Mouse (Mus musculus): ENCODE data around the gene H2-Eb1. TPM values are rescaled to one million over a fixed set of nuclear protein-coding genes. Genes with fewer than 3 reads are reported as not detected.
A peak's percentile ranks its signal among the peaks of the same experiment; 100 is the strongest.
"Not testable (repeated sequence)": the region's sequence is repeated elsewhere in the genome, so short reads cannot be mapped to it uniquely, and the experiment has no call there.

H2-Eb1 gene
- polyA plus RNA-seq, 1 experiment from 2014 or later: 5.0 TPM

DNA sequence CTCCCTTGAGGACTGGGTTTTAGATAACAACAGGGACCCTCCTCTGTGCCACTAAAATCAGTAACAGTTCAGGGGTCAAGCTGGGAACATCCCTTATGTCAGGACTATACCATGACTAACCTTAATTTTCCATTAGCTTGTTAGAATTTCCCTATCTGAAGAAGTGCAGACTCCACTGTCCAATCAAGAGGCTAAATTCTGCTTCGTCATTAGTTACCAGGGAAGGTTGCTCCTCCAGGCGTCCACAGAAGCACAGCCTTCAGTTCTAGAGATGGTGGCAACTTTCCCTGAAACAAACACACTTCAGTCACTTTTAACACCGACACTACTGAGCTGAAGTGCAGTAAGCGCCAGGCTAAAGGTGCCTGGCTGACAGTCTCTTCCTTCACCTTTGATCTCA lies 916 bp upstream of the H2-Eb1 start:
- 0 out of 2 replicates have a peak, but pooled peaks have one; percentile 41 for ATAC-seq (ENCODE audit: insufficient number of reproducible peaks, low FRiP score, low TSS enrichment, low read depth)
- 0 out of 2 replicates have a peak, but pooled peaks cover 5% of the 10 kb centered on the region for H3K4me1 ChIP-seq
- H3K27me3 ChIP-seq: no peaks in the 10 kb centered on the region; the same call in 1 of the 2 replicates
- no peaks in the 10 kb centered on the region for H3K36me3 ChIP-seq
- no peak overlapping the region for H3K9ac ChIP-seq
- H3K4me3 ChIP-seq (replicated peaks): no peak overlapping the region
- 17% methylated on average over 4 of the region's 4 CpGs for WGBS
- H3K9me3 ChIP-seq (replicated peaks): no peaks in the 10 kb centered on the region
- no peak overlapping the region for H3K27ac ChIP-seq (replicated peaks)
- no peak overlapping the region for H3K4me2 ChIP-seq (replicated peaks)

DNA sequence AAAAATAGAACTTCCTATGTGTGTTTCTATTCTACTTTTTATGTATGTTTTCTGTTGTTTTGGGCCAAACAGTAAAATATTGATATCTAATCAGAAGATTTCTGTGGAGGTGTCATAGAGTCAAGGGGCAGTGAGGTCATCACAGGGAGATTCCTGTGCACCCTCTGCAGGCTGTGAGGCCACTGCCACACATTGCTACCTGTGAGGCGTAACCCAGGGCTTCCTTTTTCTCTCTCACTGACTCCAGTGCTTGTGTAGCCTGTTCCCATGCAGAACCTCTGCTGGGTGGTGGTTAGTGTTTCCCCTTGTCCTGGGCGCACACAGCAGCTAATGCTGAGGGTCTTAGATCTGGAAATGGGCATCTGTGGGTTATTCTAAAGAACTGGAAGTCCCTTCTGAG lies 740 bp downstream of the H2-Eb1 start:
- no peak for ATAC-seq (ENCODE audit: insufficient number of reproducible peaks, low FRiP score, low TSS enrichment, low read depth)
- H3K4me3 ChIP-seq (replicated peaks): no peak overlapping the region
- H3K9me3 ChIP-seq (replicated peaks): no peaks in the 10 kb centered on the region
- H3K4me2 ChIP-seq (replicated peaks): no peak overlapping the region
- 0 out of 2 replicates have a peak, but pooled peaks cover 8% of the 10 kb centered on the region for H3K4me1 ChIP-seq
- 76% methylated on average over 2 of the region's 2 CpGs for WGBS
- no peak overlapping the region for H3K27ac ChIP-seq (replicated peaks)
- no peaks in the 10 kb centered on the region for H3K36me3 ChIP-seq
- no peak overlapping the region for H3K9ac ChIP-seq
- no peaks in the 10 kb centered on the region; the same call in 1 of the 2 replicates for H3K27me3 ChIP-seq

DNA sequence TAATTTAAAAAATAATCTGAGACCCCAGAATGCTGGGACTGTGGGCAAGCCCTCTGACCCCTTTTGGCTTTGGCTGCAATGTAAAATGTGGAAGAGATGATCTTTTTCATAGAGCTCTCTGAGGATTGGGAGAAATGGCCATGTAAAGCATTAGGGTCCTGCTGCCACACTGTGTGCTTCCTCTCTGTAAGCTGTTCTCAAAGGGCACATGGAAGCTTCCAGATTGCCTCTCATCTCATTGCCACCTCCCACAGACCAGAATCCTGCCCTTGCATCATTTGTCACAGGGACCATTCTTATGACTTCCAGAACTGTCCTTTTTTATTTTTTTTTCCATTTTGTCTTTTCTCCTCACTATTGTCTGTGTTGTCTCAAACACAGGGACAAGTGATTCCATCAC lies 1.5 kb downstream of the H2-Eb1 start:
- H3K27ac ChIP-seq (replicated peaks): no peak overlapping the region
- 0 out of 2 replicates have a peak, but pooled peaks cover 8% of the 10 kb centered on the region for H3K4me1 ChIP-seq
- no peaks in the 10 kb centered on the region for H3K36me3 ChIP-seq
- no peaks in the 10 kb centered on the region for H3K9me3 ChIP-seq (replicated peaks)
- no peak overlapping the region for H3K4me2 ChIP-seq (replicated peaks)
- H3K9ac ChIP-seq: no peak overlapping the region
- ATAC-seq (ENCODE audit: insufficient number of reproducible peaks, low FRiP score, low TSS enrichment, low read depth): no peak
- no peaks in the 10 kb centered on the region; the same call in 1 of the 2 replicates for H3K27me3 ChIP-seq
- no peak overlapping the region for H3K4me3 ChIP-seq (replicated peaks)

DNA sequence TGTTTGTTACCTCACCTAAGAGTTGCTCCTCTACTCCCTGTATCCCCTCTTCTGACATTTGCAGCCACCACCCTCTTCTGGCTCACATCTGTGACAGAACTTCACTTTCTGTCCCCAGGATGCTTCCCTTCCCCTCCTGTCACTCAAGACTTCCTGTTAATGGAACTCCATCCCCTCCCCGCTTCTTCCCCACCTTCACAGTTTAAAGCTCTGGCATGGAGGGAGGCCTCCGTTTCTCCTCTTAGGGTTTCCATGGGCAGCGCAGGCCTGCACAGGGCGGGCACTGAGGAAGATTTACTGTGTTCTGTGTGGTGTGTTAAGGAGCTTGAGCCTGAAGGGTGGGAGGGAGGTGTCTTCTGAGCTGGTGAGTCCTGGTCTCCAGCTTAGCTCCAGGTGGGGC lies 2.5 kb downstream of the H2-Eb1 start:
- Histone ChIP-seq H3K9me3 (replicated peaks) (no peaks in the 10 kb centered on the region), H3K4me1 (0 out of 2 replicates have a peak, but pooled peaks cover 8% of the 10 kb centered on the region), H3K27me3 (no peaks in the 10 kb centered on the region; the same call in 1 of the 2 replicates), H3K36me3 (no peaks in the 10 kb centered on the region), H3K9ac (no peak overlapping the region), H3K4me2 (replicated peaks) (no peak overlapping the region), H3K4me3 (replicated peaks) (no peak overlapping the region), H3K27ac (replicated peaks) (no peak overlapping the region)
- 71% methylated on average over 4 of the region's 4 CpGs for WGBS
- no peak for ATAC-seq (ENCODE audit: insufficient number of reproducible peaks, low FRiP score, low TSS enrichment, low read depth)

DNA sequence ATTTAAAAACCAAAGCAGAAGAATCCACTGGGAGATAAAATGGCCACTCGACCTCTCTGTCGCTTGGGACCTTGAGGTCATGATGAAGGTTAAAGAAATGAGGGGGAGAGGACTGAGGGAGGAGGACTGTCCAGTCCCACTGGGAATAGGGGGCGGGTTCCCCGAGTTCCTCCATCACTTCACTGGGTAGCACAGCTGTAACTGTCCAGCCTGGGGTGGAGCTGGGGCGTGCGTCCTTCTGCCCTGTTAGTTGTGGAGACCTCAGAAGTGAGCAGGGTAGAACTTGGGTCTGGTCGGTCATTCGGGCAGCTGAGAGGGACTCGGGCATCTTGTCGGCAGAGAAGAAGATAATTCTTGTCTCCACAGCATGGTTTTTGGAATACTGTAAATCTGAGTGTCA lies 3.6 kb downstream of the H2-Eb1 start:
- no peaks in the 10 kb centered on the region for H3K36me3 ChIP-seq
- H3K4me2 ChIP-seq (replicated peaks): peak overlapping the region; percentile 74
- no peaks in the 10 kb centered on the region for H3K9me3 ChIP-seq (replicated peaks)
- WGBS: 35% methylated on average over 10 of the region's 10 CpGs
- H3K4me1 ChIP-seq: 0 out of 2 replicates have a peak, but pooled peaks cover 8% of the 10 kb centered on the region
- ATAC-seq (ENCODE audit: insufficient number of reproducible peaks, low FRiP score, low TSS enrichment, low read depth): no peak
- no peaks in the 10 kb centered on the region; the same call in 1 of the 2 replicates for H3K27me3 ChIP-seq
- H3K9ac ChIP-seq: peak overlapping the region; percentile 57; the same call in 1 of the 2 replicates
- H3K4me3 ChIP-seq (replicated peaks): peak overlapping the region; percentile 64
- H3K27ac ChIP-seq (replicated peaks): no peak overlapping the region

DNA sequence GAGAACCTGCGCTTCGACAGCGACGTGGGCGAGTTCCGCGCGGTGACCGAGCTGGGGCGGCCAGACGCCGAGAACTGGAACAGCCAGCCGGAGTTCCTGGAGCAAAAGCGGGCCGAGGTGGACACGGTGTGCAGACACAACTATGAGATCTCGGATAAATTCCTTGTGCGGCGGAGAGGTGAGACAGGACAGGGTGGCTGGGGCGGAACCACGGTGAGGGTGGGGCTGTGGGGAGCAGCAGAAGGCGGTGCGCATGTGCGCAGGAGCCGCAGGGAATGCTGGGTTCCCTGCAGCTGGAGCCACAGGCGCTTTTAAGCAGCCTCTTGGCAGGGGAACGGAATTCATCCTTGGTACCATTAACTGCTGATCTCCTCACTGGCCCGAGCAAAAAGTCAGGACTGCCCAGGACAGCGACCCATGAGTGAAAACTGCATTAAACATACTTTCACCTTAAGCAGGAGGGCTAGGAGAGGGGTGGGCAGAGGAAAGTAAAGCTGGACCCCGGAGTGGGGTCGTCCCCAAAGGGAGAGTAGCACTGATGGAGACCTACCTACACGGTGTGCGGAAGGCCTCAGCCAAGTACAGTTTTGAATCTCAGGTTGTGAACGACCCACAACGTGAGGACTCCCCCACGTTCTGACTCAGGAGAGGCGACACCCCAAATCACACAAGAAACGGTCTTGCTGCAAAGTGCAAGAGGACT lies 4.2 kb downstream of the H2-Eb1 start:
- Histone ChIP-seq H3K4me2 (replicated peaks) (peak overlapping the region; percentile 74), H3K27ac (replicated peaks) (0 out of 2 replicates have a peak overlapping the region, but pooled peaks have one; percentile 44), H3K9ac (peak overlapping the region; percentile 57; the same call in 1 of the 2 replicates), H3K27me3 (no peaks in the 10 kb centered on the region; the same call in 1 of the 2 replicates), H3K4me3 (replicated peaks) (peak overlapping the region; percentile 64), H3K4me1 (0 out of 2 replicates have a peak, but pooled peaks cover 8% of the 10 kb centered on the region), H3K36me3 (no peaks in the 10 kb centered on the region), H3K9me3 (replicated peaks) (no peaks in the 10 kb centered on the region)
- 19% methylated on average over 38 of the region's 38 CpGs for WGBS
- peak; percentile 80 for ATAC-seq (ENCODE audit: insufficient number of reproducible peaks, low FRiP score, low TSS enrichment, low read depth)

DNA sequence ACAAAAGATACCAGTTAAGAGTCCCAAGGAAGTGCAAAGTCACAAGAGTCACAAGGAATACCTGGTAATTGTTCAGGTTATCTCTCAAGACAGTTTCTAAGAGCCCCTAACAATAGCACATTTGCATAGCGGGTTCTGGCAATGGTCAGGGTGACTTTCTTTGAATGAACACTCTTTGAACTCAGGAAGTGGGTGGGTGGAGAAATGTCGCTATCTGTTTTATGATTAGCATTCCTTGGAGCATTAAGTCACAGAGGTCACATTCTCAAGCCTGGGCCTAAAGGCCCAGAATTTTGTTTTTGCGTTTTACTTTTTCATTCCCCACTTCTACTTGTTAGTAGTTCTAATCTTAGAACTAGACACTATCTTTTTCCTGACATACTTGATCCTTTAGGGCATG lies 4.9 kb downstream of the H2-Eb1 start:
- H3K4me1 ChIP-seq; H3K4me2 ChIP-seq (replicated peaks); H3K27me3 ChIP-seq; H3K36me3 ChIP-seq; H3K27ac ChIP-seq (replicated peaks); H3K9me3 ChIP-seq (replicated peaks); H3K4me3 ChIP-seq (replicated peaks); ATAC-seq (ENCODE audit: insufficient number of reproducible peaks, low FRiP score, low TSS enrichment, low read depth); H3K9ac ChIP-seq: not testable (repeated sequence)
- 86% methylated on average over 3 of the region's 3 CpGs for WGBS

DNA sequence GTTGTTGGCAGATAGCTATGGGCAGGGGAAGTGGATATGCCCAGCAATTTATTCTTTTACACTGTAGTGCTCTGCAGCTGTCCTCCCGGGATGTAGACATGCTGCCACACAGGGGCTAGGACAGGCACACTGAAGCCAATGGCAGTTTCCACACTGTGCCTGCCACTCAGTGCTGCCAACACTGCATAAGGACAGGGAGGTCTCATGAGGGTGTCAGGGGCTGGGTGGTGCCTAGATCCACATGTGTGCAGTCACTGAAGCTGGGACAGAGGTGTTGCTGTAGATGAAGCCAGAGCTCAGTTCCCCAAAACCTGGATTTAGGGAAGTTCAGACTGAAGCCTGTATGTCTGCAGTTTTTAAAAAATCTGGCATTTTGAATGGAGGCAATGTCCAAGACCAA lies 6.5 kb downstream of the H2-Eb1 start:
- no peak for ATAC-seq (ENCODE audit: insufficient number of reproducible peaks, low FRiP score, low TSS enrichment, low read depth)
- H3K27me3 ChIP-seq: peaks cover 3% of the 10 kb centered on the region; the same call in 1 of the 2 replicates
- H3K27ac ChIP-seq (replicated peaks): no peak overlapping the region
- H3K36me3 ChIP-seq: no peaks in the 10 kb centered on the region
- H3K9me3 ChIP-seq (replicated peaks): no peaks in the 10 kb centered on the region
- H3K9ac ChIP-seq: no peak overlapping the region
- H3K4me3 ChIP-seq (replicated peaks): no peak overlapping the region
- H3K4me2 ChIP-seq (replicated peaks): no peak overlapping the region
- 88% methylated on average over 1 of the region's 1 CpGs for WGBS
- 0 out of 2 replicates have a peak, but pooled peaks cover 8% of the 10 kb centered on the region for H3K4me1 ChIP-seq

DNA sequence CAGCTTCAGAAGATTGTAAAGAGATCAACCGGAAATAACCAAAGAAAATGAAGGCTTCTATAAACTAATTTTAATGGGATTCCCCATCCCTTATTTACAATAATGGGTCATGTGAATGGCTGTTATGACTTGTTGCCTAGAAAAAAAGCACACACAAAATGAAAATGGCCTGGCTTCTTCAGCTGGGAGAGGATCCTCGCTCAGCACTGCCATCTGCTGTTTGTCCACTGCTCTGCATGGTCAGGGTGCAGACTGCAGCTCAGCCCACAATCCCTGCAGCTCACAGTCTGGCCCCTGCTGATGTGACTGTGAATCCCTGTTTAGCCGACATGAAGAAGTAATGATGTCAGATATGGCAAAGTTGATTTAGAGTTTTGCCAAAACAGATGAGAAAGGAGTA lies 7.7 kb downstream of the H2-Eb1 start:
- Histone ChIP-seq H3K27ac (replicated peaks) (no peak overlapping the region), H3K4me2 (replicated peaks) (no peak overlapping the region), H3K36me3 (no peaks in the 10 kb centered on the region), H3K9me3 (replicated peaks) (no peaks in the 10 kb centered on the region), H3K27me3 (peaks cover 3% of the 10 kb centered on the region; the same call in 1 of the 2 replicates), H3K9ac (no peak overlapping the region), H3K4me1 (0 out of 2 replicates have a peak, but pooled peaks cover 8% of the 10 kb centered on the region), H3K4me3 (replicated peaks) (no peak overlapping the region)
- 33% methylated on average over 3 of the region's 3 CpGs for WGBS
- no peak for ATAC-seq (ENCODE audit: insufficient number of reproducible peaks, low FRiP score, low TSS enrichment, low read depth)

DNA sequence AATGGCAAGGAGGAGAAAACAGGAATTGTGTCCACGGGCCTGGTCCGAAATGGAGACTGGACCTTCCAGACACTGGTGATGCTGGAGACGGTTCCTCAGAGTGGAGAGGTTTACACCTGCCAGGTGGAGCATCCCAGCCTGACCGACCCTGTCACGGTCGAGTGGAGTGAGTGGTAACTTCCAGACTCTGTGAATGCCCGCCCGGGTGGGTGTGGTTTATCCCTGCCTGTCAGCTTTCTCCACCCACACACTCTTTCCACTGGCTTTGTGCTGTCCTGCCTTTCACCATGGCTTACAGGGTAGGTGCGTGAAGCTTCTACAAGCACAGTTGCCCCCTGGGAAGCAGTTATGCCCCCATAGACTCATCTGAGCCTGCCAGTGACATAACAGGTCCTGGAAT lies 8.6 kb downstream of the H2-Eb1 start:
- WGBS: 67% methylated on average over 9 of the region's 9 CpGs
- Histone ChIP-seq H3K27me3 (peaks cover 3% of the 10 kb centered on the region; the same call in 1 of the 2 replicates), H3K36me3 (no peaks in the 10 kb centered on the region), H3K4me1 (0 out of 2 replicates have a peak, but pooled peaks cover 6% of the 10 kb centered on the region), H3K4me3 (replicated peaks) (no peak overlapping the region), H3K9ac (no peak overlapping the region), H3K4me2 (replicated peaks) (no peak overlapping the region), H3K27ac (replicated peaks) (no peak overlapping the region), H3K9me3 (replicated peaks) (no peaks in the 10 kb centered on the region)
- no peak for ATAC-seq (ENCODE audit: insufficient number of reproducible peaks, low FRiP score, low TSS enrichment, low read depth)

DNA sequence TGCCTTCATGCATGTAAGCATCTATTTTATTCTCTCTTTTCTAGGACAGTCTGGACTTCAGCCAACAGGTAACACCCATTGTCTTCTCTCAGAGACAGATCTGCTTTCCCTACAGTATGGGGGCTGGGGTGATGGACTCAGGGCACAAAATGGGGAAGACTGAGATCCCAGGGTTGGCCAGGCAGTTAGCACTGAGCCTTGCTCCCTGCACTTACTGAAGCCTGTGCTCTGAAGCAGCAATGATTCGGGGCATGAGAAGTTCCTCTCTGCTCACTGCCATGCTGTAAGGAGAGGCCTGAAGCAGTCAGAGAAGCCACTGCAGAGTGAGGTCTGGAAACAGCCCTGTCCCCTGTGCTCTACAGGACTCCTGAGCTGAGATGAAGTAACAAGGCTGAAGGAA lies 9.8 kb downstream of the H2-Eb1 start:
- whole genome bisulfite sequencing: 73% methylated on average over 1 of the region's 1 CpGs
- Histone ChIP-seq H3K4me1 (no peaks in the 10 kb centered on the region), H3K9me3 (replicated peaks) (no peaks in the 10 kb centered on the region), H3K27me3 (0 out of 2 replicates have a peak, but pooled peaks cover 3% of the 10 kb centered on the region), H3K4me3 (replicated peaks) (no peak overlapping the region), H3K36me3 (no peaks in the 10 kb centered on the region), H3K27ac (replicated peaks) (no peak overlapping the region), H3K9ac (no peak overlapping the region), H3K4me2 (replicated peaks) (no peak overlapping the region)
- ATAC-seq (ENCODE audit: insufficient number of reproducible peaks, low FRiP score, low TSS enrichment, low read depth): no peak

All from embryonic facial prominence, embryonic 15.5 days (tissue).